Mouse (Mus musculus): ENCODE measurements at regions not wholly inside any gene's neighbourhood (a gene's known extent, or its start where the extent isn't known, plus 50 kb on each side); places are given as distances from the start of the nearest gene placed in this dataset.
A peak's percentile ranks its signal among the peaks of the same experiment; 100 is the strongest.

DNA sequence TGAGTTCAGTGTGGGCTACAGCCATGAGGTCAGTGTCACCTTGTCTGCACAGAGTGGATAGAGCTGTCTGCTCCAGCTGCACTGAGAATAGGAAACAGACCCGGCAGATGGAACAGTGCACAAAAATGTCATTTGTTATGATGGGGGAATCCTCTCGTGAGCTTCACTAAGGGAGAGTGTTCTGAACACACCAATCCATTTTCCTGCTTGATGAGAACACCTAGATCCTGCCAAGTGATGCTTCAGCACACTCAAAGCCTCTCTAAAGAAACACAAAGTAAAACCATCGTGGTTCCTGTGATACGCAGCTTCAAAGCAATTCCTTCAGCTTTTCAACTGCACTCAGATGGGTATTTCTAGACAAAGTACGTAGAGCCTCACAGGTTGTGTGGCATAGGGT lies 69.0 kb upstream of the Pdzrn3 start:
- no peaks in the 10 kb centered on the region for H3K9me3 ChIP-seq (ENCODE audit: low read depth, low read length)
- no peak for TF ChIP-seq CTCF (IDR thresholded peaks at IDR 0.05; ENCODE audit: low read depth)
- no peak overlapping the region for H3K4me3 ChIP-seq (ENCODE audit: low read depth, low read length)
- H3K36me3 ChIP-seq (ENCODE audit: insufficient read depth) = no peaks in the 10 kb centered on the region
- H3K9ac ChIP-seq = no peak overlapping the region
- H3K4me2 ChIP-seq = no peak overlapping the region
- DNase-seq (no peak), ATAC-seq (ENCODE audit: insufficient read depth) (no peak)
- WGBS = 59% methylated on average over 5 of the region's 5 CpGs
- H3K27me3 ChIP-seq (ENCODE audit: insufficient read depth, low read length) = no peaks in the 10 kb centered on the region
- no peaks in the 10 kb centered on the region for H3K4me1 ChIP-seq (ENCODE audit: insufficient read depth)
- H3K27ac ChIP-seq (ENCODE audit: low read depth) = no peak overlapping the region

- H3K4me3 ChIP-seq (ENCODE audit: low read depth, low read length) = no peak overlapping the region
- ATAC-seq (ENCODE audit: insufficient read depth) (no peak), DNase-seq (peak; percentile 15)
- no peaks in the 10 kb centered on the region for H3K4me1 ChIP-seq (ENCODE audit: insufficient read depth)
- H3K9ac ChIP-seq = no peak overlapping the region
- no peaks in the 10 kb centered on the region for H3K36me3 ChIP-seq (ENCODE audit: insufficient read depth)
- TF ChIP-seq CTCF (IDR thresholded peaks at IDR 0.05; ENCODE audit: low read depth) = no peak
- no peaks in the 10 kb centered on the region for H3K27me3 ChIP-seq (ENCODE audit: insufficient read depth, low read length)
- WGBS = 32% methylated on average over 2 of the region's 2 CpGs
- no peaks in the 10 kb centered on the region for H3K9me3 ChIP-seq (ENCODE audit: low read depth, low read length)
- no peak overlapping the region for H3K27ac ChIP-seq (ENCODE audit: low read depth)
- H3K4me2 ChIP-seq = no peak overlapping the region
Observed at GRCm38 (mm10) chr6:101446316-101446715, 68.6 kb upstream of the Pdzrn3 start.

- peak; percentile 66 for DNase-seq
- Histone ChIP-seq H3K36me3 (ENCODE audit: insufficient read depth) (no peaks in the 10 kb centered on the region), H3K4me2 (no peak overlapping the region), H3K27ac (ENCODE audit: low read depth) (no peak overlapping the region), H3K4me1 (ENCODE audit: insufficient read depth) (no peaks in the 10 kb centered on the region), H3K27me3 (ENCODE audit: insufficient read depth, low read length) (no peaks in the 10 kb centered on the region), H3K4me3 (ENCODE audit: low read depth, low read length) (no peak overlapping the region), H3K9me3 (ENCODE audit: low read depth, low read length) (no peaks in the 10 kb centered on the region), H3K9ac (no peak overlapping the region)
- no peak for TF ChIP-seq CTCF (IDR thresholded peaks at IDR 0.05; ENCODE audit: low read depth)
- 44% methylated on average over 8 of the region's 8 CpGs for WGBS
- peak; percentile 68; the same call in 1 of the 2 replicates for ATAC-seq (ENCODE audit: insufficient read depth)
Observed at GRCm38 (mm10) chr6:101432769-101433168, 55.1 kb upstream of the Pdzrn3 start.

DNA sequence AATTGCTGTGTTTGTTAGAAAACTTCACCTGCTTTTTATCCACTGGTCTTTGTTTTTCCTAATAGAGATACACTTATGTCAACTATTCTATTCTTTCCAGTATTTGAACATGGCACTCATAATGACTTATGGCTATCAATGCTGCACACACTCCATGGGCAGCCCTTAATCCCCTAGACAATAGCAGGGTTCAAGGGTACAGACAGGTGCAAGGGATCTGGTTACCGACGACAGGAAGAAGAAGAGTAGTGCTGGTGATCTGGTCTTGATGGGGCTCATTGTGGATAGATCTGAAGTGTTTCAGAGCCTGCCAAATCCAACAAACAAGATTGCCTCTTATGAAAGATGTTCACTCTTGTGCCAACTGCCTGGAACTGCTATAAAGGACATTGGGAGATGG lies 51.9 kb upstream of the Pdzrn3 start:
- H3K9ac ChIP-seq = no peak overlapping the region
- H3K27ac ChIP-seq (ENCODE audit: low read depth) = no peak overlapping the region
- H3K27me3 ChIP-seq (ENCODE audit: insufficient read depth, low read length) = no peaks in the 10 kb centered on the region
- no peaks in the 10 kb centered on the region for H3K4me1 ChIP-seq (ENCODE audit: insufficient read depth)
- no peak for ATAC-seq (ENCODE audit: insufficient read depth)
- no peak for DNase-seq
- H3K36me3 ChIP-seq (ENCODE audit: insufficient read depth) = no peaks in the 10 kb centered on the region
- no peak overlapping the region for H3K4me2 ChIP-seq
- H3K4me3 ChIP-seq (ENCODE audit: low read depth, low read length) = no peak overlapping the region
- 49% methylated on average over 2 of the region's 2 CpGs for WGBS
- H3K9me3 ChIP-seq (ENCODE audit: low read depth, low read length) = no peaks in the 10 kb centered on the region
- no peak for TF ChIP-seq CTCF (IDR thresholded peaks at IDR 0.05; ENCODE audit: low read depth)
